Mouse (Mus musculus) forebrain, embryonic 13.5 days (tissue): ENCODE data around the gene Gm20388. TPM values are rescaled to one million over a fixed set of nuclear protein-coding genes. Genes with fewer than 3 reads are reported as not detected.

Experiments
- ATAC-seq: fragments of 200-750 bp; cut with Nextera tagmentation; 2 replicates; pipeline ENCODE4 v1.8.0; 2017
- H3K27ac ChIP-seq: fragments of 300-500 bp; sonication (generic); 2 replicates; pipeline ENCODE4 v1.5.1; 2015; ENCODE audit warnings: inconsistent platforms, mild to moderate bottlenecking, moderate library complexity
- H3K27me3 ChIP-seq: fragments of 300-500 bp; sonication (generic); 2 replicates; pipeline ENCODE4 v1.6.1; 2015; ENCODE audit warnings: mild to moderate bottlenecking, inconsistent platforms
- H3K36me3 ChIP-seq: fragments of 300-500 bp; sonication (generic); 2 replicates; pipeline ENCODE4 v1.6.1; 2015; ENCODE audit warnings: mild to moderate bottlenecking, inconsistent platforms; ENCODE audit not compliant: poor library complexity, severe bottlenecking
- H3K4me1 ChIP-seq: fragments of 300-500 bp; sonication (generic); 2 replicates; pipeline ENCODE4 v1.6.1; 2015; ENCODE audit warnings: inconsistent platforms
- H3K4me2 ChIP-seq: fragments of 300-500 bp; sonication (generic); 2 replicates; pipeline ENCODE4 v1.6.1; 2015; ENCODE audit warnings: inconsistent platforms, mild to moderate bottlenecking, moderate library complexity
- H3K4me3 ChIP-seq: fragments of 300-500 bp; sonication (generic); 2 replicates; pipeline ENCODE4 v1.5.1; 2015; ENCODE audit warnings: mild to moderate bottlenecking, inconsistent platforms
- H3K9ac ChIP-seq: fragments of 300-500 bp; sonication (generic); 2 replicates; pipeline ENCODE4 v1.6.1; 2015; ENCODE audit warnings: mild to moderate bottlenecking, inconsistent platforms
- H3K9me3 ChIP-seq: fragments of 300-500 bp; sonication (generic); replicated peaks from 2 replicates; pipeline ENCODE4 v1.6.1; 2016; ENCODE audit warnings: inconsistent platforms
- WGBS: fragments of 180-500 bp; shearing (Covaris S2); methylation state at CpG from one replicate; pipeline ENCODE4 v1.1.7; 2015; 5-methylcytosine and 5-hydroxymethylcytosine counted together
- polyA plus RNA-seq: library from polyadenylated mRNA; unstranded; fragments of >200 nt; fragmentation: Nextera tagmentation; extraction: Ambion mirVana; gene quantifications from 2 replicates; pipeline ENCODE4 v1.2.1, GENCODE M21; 2015

Gm20388 gene
- polyA plus RNA-seq, 1 experiment from 2014 or later, result 5.6 TPM

DNA sequence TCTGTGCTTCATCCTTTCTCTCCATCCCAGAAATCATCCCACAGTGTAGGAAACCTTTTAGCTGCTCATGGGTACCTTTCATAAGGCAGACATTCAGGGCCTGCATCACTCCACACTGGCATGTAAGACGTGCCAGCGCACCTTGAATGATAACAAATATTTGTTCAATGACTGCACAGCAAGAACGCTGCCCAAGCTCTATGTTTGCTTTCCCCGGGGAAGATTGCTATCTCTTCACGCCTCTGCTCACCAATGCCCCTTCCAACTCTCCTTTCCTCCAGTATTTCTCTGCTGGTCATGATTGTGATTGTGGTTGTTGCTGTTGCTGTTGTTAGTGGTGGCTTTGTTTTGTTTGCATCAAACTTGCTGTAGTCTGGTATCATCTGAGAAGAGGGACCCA, 4292.3 kb downstream of the Gm20388 start:
- H3K4me3 ChIP-seq, result no peak overlapping the region
- H3K4me2 ChIP-seq, result no peak overlapping the region
- WGBS, result 93% methylated on average over 5 of the region's 5 CpGs
- H3K9ac ChIP-seq, result no peak overlapping the region
- no peaks in the 10 kb centered on the region; the same call in 1 of the 2 replicates for H3K27me3 ChIP-seq
- no peaks in the 10 kb centered on the region for H3K36me3 ChIP-seq
- no peak for ATAC-seq
- H3K27ac ChIP-seq, result no peak overlapping the region
- no peaks in the 10 kb centered on the region for H3K4me1 ChIP-seq
- H3K9me3 ChIP-seq, result no peaks in the 10 kb centered on the region

DNA sequence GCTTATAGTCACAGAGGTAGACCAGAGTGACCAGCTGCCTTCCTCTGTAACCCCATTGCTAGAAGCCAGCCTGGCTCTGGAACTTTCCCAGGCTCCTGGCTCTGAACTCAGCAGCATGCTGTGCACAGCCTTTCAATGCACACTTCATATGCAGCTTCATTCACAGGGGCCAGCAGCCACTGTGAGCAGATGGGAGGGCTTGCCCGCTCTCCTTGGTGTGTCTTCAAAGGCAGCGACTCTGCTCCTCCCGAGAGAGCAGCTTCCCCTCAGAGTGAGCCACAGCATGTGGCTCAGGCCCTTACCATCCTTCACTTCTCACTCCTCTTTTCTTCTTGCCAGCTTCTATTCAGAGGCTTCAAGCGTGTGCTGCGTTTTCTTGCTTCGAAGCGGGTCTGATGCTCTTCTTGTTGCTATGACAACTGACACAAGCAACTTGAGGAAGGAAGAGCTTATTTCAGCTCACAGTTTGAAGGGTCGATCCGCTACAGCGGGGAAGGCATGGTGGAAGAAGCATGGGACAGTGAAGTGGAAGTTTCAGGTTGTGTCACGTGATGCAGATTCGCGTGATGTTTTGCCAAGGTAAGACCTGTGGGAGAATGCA, 4293.5 kb downstream of the Gm20388 start:
- Histone ChIP-seq H3K4me3 (no peak overlapping the region), H3K27me3 (no peaks in the 10 kb centered on the region; the same call in 1 of the 2 replicates), H3K9ac (no peak overlapping the region), H3K4me1 (no peaks in the 10 kb centered on the region), H3K4me2 (no peak overlapping the region), H3K27ac (no peak overlapping the region), H3K9me3 (no peaks in the 10 kb centered on the region), H3K36me3 (no peaks in the 10 kb centered on the region)
- ATAC-seq, result peak; percentile 55
- WGBS, result 58% methylated on average over 13 of the region's 13 CpGs

GRCm38 (mm10) chr8:124212148-124212547, 4301.5 kb downstream of the Gm20388 start:
- no peaks in the 10 kb centered on the region for H3K27me3 ChIP-seq
- WGBS, result 89% methylated on average over 2 of the region's 2 CpGs
- H3K4me2 ChIP-seq, result no peak overlapping the region
- no peaks in the 10 kb centered on the region for H3K9me3 ChIP-seq
- no peak overlapping the region for H3K4me3 ChIP-seq
- no peak overlapping the region for H3K9ac ChIP-seq
- H3K4me1 ChIP-seq, result no peaks in the 10 kb centered on the region
- no peaks in the 10 kb centered on the region for H3K36me3 ChIP-seq
- H3K27ac ChIP-seq, result no peak overlapping the region
- no peak for ATAC-seq

DNA sequence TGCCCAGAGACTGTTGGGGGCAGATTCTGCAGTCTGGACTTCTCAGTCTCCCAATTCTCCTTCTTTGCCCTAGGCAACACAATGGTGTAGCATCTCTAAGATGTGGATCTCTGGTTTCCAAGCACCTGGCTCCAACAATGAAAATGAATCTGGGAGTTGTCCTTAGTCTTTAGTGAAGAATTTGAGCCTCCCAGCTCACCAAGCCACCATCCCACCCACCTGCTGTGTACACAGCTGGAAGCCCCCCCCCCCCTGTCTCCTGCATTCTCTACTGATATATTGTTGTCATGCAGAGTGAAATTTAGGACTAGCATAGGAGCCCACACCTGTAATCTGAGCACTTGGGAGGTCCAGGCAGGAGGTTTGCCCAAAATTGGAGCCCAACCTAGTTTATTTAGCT, 4306.3 kb downstream of the Gm20388 start:
- no peak for ATAC-seq

DNA sequence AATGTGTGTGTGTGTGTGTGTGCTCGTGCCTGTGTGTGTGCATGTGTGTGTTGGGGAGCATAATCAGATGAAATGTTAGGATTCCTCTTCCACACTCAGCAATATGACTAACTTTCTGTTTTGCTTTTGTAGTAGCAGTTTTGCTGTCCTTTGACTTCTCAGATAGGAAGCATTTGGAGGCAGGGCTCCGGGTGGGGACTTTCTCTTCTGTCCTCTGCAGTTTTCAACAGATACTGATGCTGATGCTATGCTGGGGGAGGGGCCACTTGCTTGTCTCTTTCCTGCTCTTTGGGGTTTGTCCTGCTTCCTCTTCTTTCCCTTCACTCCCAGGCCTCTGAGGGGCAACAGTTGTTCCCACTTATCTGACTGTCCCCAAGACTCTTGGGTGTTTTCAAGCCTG, 4319.2 kb downstream of the Gm20388 start:
- Histone ChIP-seq H3K27ac (no peak overlapping the region), H3K4me2 (no peak overlapping the region), H3K4me3 (no peak overlapping the region), H3K4me1 (peaks cover 30% of the 10 kb centered on the region), H3K9me3 (no peaks in the 10 kb centered on the region), H3K36me3 (no peaks in the 10 kb centered on the region), H3K9ac (no peak overlapping the region), H3K27me3 (no peaks in the 10 kb centered on the region)
- no peak for ATAC-seq
- WGBS, result 77% methylated on average over 2 of the region's 2 CpGs

More for the DNA sequence above, 4306.3 kb downstream of the Gm20388 start:
- H3K4me1 ChIP-seq, result no peaks in the 10 kb centered on the region; the same call in 1 of the 2 replicates
- H3K27ac ChIP-seq, result no peak overlapping the region
- H3K27me3 ChIP-seq, result no peaks in the 10 kb centered on the region
- no peaks in the 10 kb centered on the region for H3K36me3 ChIP-seq
- H3K4me2 ChIP-seq, result no peak overlapping the region
- H3K9ac ChIP-seq, result no peak overlapping the region
- no peaks in the 10 kb centered on the region for H3K9me3 ChIP-seq
- no peak overlapping the region for H3K4me3 ChIP-seq

- no peaks in the 10 kb centered on the region for H3K9me3 ChIP-seq
- peak overlapping the region; percentile 98 for H3K4me2 ChIP-seq
- H3K36me3 ChIP-seq, result no peaks in the 10 kb centered on the region
- peak overlapping the region; percentile 93 for H3K4me3 ChIP-seq
- H3K4me1 ChIP-seq, result peaks cover 36% of the 10 kb centered on the region
- H3K27ac ChIP-seq, result 0 out of 2 replicates have a peak overlapping the region, but pooled peaks have one; percentile 6
- ATAC-seq, result peak; percentile 50
- WGBS, result 57% methylated on average over 8 of the region's 8 CpGs
- H3K9ac ChIP-seq, result peak overlapping the region; percentile 93
- H3K27me3 ChIP-seq, result no peaks in the 10 kb centered on the region
Measured at GRCm38 (mm10) chr8:124230496-124231175, 4320.0 kb downstream of the Gm20388 start.

GRCm38 (mm10) chr8:124231176-124231484, 4320.5 kb downstream of the Gm20388 start, which contains the start of gene Galnt2:
TSS of gene Galnt2 (plus strand) at chr8:124231391.
- Histone ChIP-seq H3K9ac (peak within 1 kb of the TSS; percentile 93), H3K4me3 (peak within 1 kb of the TSS; percentile 93), H3K9me3 (no peaks in the 10 kb centered on the region), H3K36me3 (no peaks in the 10 kb centered on the region), H3K27me3 (no peaks in the 10 kb centered on the region), H3K4me2 (peak within 1 kb of the TSS; percentile 98), H3K4me1 (peaks cover 36% of the 10 kb centered on the region), H3K27ac (peak within 1 kb of the TSS; percentile 68)
- WGBS, result 0% methylated on average over 37 of the region's 53 CpGs
- peak; percentile 79 for ATAC-seq

GRCm38 (mm10) chr8:124231485-124232279, 4321.0 kb downstream of the Gm20388 start:
- peak overlapping the region; percentile 93 for H3K4me3 ChIP-seq
- H3K27ac ChIP-seq, result peak overlapping the region; percentile 68
- H3K9me3 ChIP-seq, result no peaks in the 10 kb centered on the region
- H3K4me2 ChIP-seq, result peak overlapping the region; percentile 98
- WGBS, result under 1% methylated on average over 73 of the region's 83 CpGs
- H3K36me3 ChIP-seq, result no peaks in the 10 kb centered on the region
- no peaks in the 10 kb centered on the region for H3K27me3 ChIP-seq
- peak; percentile 84 for ATAC-seq
- peak overlapping the region; percentile 93 for H3K9ac ChIP-seq
- H3K4me1 ChIP-seq, result peaks cover 36% of the 10 kb centered on the region

DNA sequence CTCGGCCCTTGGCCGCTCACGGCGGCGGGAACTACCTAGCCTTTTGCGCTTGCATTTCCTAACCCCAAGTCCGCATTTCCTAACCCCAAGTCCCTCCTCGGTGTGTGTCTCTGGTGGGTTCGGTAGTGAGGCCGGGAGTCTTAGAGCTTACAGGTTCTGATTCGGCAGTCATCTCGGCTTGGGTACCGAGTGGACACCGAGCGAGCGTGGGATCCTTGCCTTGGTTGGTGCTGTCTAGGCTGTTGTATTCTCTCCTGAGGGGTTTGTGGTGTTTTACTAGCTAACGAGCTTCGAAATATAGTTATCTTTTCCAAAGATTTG, 4321.6 kb downstream of the Gm20388 start:
- H3K27ac ChIP-seq, result no peak overlapping the region
- ATAC-seq, result no peak
- H3K27me3 ChIP-seq, result no peaks in the 10 kb centered on the region
- H3K4me1 ChIP-seq, result peaks cover 36% of the 10 kb centered on the region
- 2% methylated on average over 18 of the region's 18 CpGs for WGBS
- H3K9ac ChIP-seq, result peak overlapping the region; percentile 93
- peak overlapping the region; percentile 93 for H3K4me3 ChIP-seq
- no peaks in the 10 kb centered on the region for H3K36me3 ChIP-seq
- H3K9me3 ChIP-seq, result no peaks in the 10 kb centered on the region
- H3K4me2 ChIP-seq, result peak overlapping the region; percentile 98

- H3K9me3 ChIP-seq, result no peaks in the 10 kb centered on the region
- H3K4me3 ChIP-seq, result no peak overlapping the region
- H3K36me3 ChIP-seq, result no peaks in the 10 kb centered on the region
- peaks cover 51% of the 10 kb centered on the region for H3K4me1 ChIP-seq
- 0 out of 2 replicates have a peak overlapping the region, but pooled peaks have one; percentile 1 for H3K4me2 ChIP-seq
- no peak overlapping the region for H3K27ac ChIP-seq
- 50% methylated on average over 2 of the region's 2 CpGs for WGBS
- H3K9ac ChIP-seq, result 0 out of 2 replicates have a peak overlapping the region, but pooled peaks have one; percentile 14
- ATAC-seq, result no peak
- no peaks in the 10 kb centered on the region for H3K27me3 ChIP-seq
Measured at GRCm38 (mm10) chr8:124234496-124234895, 4323.9 kb downstream of the Gm20388 start.

GRCm38 (mm10) chr8:124235536-124235935, 4324.9 kb downstream of the Gm20388 start:
- Histone ChIP-seq H3K27me3 (no peaks in the 10 kb centered on the region), H3K4me2 (no peak overlapping the region), H3K27ac (no peak overlapping the region), H3K36me3 (no peaks in the 10 kb centered on the region), H3K9me3 (no peaks in the 10 kb centered on the region), H3K9ac (no peak overlapping the region), H3K4me1 (peaks cover 61% of the 10 kb centered on the region), H3K4me3 (no peak overlapping the region)
- no peak for ATAC-seq
- WGBS, result 94% methylated on average over 4 of the region's 4 CpGs

DNA sequence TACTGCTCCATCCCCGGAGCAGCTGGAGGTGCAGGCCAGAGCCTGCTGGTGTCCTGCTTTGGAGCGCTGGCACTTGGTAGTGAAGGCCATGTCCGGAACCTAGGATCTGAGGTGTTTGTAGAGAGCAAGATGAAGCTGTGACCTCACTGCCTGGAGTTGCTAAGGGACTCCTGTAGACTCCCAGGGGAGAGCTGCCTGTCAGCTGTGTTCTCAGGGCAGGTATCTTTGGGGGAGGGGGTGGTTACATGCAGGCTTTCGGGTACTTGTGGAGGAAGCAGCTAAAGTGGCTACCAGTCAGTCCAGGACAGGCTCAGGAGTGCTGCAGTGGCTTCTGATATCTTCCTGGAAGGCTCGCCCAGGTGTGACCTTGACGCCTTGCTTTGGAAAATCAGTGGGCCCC, 4328.7 kb downstream of the Gm20388 start:
- Histone ChIP-seq H3K4me2 (no peak overlapping the region), H3K36me3 (peaks cover 15% of the 10 kb centered on the region), H3K9me3 (0 out of 2 replicates have a peak, but pooled peaks cover 6% of the 10 kb centered on the region), H3K4me1 (peaks cover 53% of the 10 kb centered on the region), H3K27ac (no peak overlapping the region; the same call in 1 of the 2 replicates), H3K9ac (no peak overlapping the region), H3K27me3 (no peaks in the 10 kb centered on the region), H3K4me3 (no peak overlapping the region)
- 86% methylated on average over 6 of the region's 6 CpGs for WGBS
- no peak for ATAC-seq
